ENCODE assay signal across 26 mouse cellular contexts in genomic region chr6:8399710-8400109, GRCm38 (mm10).
"Had no signal": no experiment of that assay in that cellular context is flagged by ENCODE, and none has a peak within 500 bp of the region (broad histone marks: within the 10 kb centered on the region; RNA-seq: fewer than 3 reads in every experiment).

No protein-coding gene starts in this region.

- H3K27me3 ChIP-seq: heart, embryonic 12.5 days; hindbrain, embryonic 12.5 days; intestine, embryonic 15.5 days; limb, embryonic 12.5 days; liver, embryonic 13.5 days; liver, embryonic 15.5 days had no signal

- H3K4me3 ChIP-seq: heart, embryonic 10.5 days; heart, embryonic 12.5 days; hindbrain, embryonic 12.5 days; intestine, embryonic 15.5 days; layer of hippocampus, adult 2 months; left cerebral cortex, adult 2 months; limb, embryonic 10.5 days; limb, embryonic 12.5 days; liver, embryonic 13.5 days; liver, embryonic 15.5 days had no signal

- H3K36me3 ChIP-seq: intestine, embryonic 15.5 days; limb, embryonic 10.5 days; liver, embryonic 15.5 days had no signal

- H3K9me3 ChIP-seq: heart, embryonic 10.5 days; heart, embryonic 12.5 days; hindbrain, embryonic 12.5 days; intestine, embryonic 15.5 days; limb, embryonic 10.5 days; limb, embryonic 12.5 days; liver, embryonic 13.5 days; liver, embryonic 15.5 days had no signal

- H3K4me1 ChIP-seq: heart, embryonic 12.5 days; intestine, embryonic 15.5 days; limb, embryonic 12.5 days; liver, embryonic 13.5 days; liver, embryonic 15.5 days had no signal

- H3K9ac ChIP-seq: heart, embryonic 12.5 days; hindbrain, embryonic 12.5 days; hindbrain, embryonic 14.5 days; intestine, embryonic 15.5 days; limb, embryonic 12.5 days; liver, embryonic 13.5 days; liver, embryonic 15.5 days; liver, postnatal 0 days had no signal

- H3K4me2 ChIP-seq: heart, embryonic 12.5 days; hindbrain, embryonic 12.5 days; hindbrain, embryonic 14.5 days; intestine, embryonic 15.5 days; limb, embryonic 12.5 days; liver, embryonic 11.5 days; liver, embryonic 13.5 days; liver, embryonic 15.5 days had no signal

- DNase-seq: gastrocnemius, postnatal 25 days; heart, adult 18-20 months; heart, postnatal 10 days; heart, postnatal 36 days; kidney, adult 18-20 months; kidney, adult 8-10 months; kidney, postnatal 10 days; kidney, postnatal 25 days; kidney, postnatal 4 days; liver; liver, embryonic 13.5 days; liver, postnatal 0 days had no signal

- ATAC-seq: hindbrain, embryonic 16.5 days; inflammation-experienced regulatory T-cells, adult 6 months; intestine, embryonic 15.5 days; intestine, postnatal 0 days; liver, postnatal 0 days had no signal

- H3K27ac ChIP-seq: heart, embryonic 10.5 days; hindbrain, embryonic 12.5 days; hindbrain, embryonic 14.5 days; intestine, embryonic 15.5 days; layer of hippocampus, adult 2 months; left cerebral cortex, adult 2 months; limb, embryonic 10.5 days; limb, embryonic 12.5 days; liver, embryonic 13.5 days; liver, embryonic 15.5 days had no signal
